Mouse (Mus musculus): ENCODE measurements around the gene Lhfpl3. TPM values are rescaled to one million over a fixed set of nuclear protein-coding genes. Genes with fewer than 3 reads are reported as not detected.

Lhfpl3 gene
- total and polyA plus RNA-seq, 3 experiments: 0.04 TPM; not detected in 2

DNA sequence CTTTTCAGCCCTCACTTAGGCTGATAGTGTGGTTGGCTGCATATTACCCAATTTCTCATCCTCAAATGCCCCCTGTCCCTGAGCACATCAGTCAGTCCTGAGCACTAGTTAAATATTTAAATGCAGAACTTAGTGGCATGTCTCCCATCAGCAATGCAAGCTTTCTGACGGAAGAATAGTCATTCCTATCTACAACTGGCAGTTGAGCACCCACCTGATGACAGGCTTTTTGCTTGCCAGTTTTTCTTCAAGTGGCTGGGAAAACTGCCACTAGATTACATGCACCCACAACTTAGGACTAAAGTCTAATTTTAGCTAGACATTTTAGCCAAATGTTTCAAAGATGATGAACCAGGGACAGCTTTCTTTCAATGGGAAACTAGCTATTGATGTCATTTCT lies 260.3 kb downstream of the Lhfpl3 start:
- H3K79me2 ChIP-seq (replicated peaks; ENCODE audit: control insufficient read depth, insufficient read depth, low read length): no peaks in the 10 kb centered on the region
- TF ChIP-seq POLR2A (IDR thresholded peaks at IDR 0.05; ENCODE audit: insufficient read depth, low read depth, low read length): no peak
- no peak for TF ChIP-seq CTCF (IDR thresholded peaks at IDR 0.05)
- TF ChIP-seq EP300 (IDR thresholded peaks at IDR 0.05; ENCODE audit: insufficient read depth, low read depth, low read length): no peak
- H3K27ac ChIP-seq: no peak overlapping the region
- H3K4me1 ChIP-seq (ENCODE audit: control insufficient read depth, insufficient read depth, low read length): peaks cover 1% of the 10 kb centered on the region; the same call in 1 of the 2 replicates
- H3K27me3 ChIP-seq (ENCODE audit: control insufficient read depth, insufficient read depth, low read length): no peaks in the 10 kb centered on the region
- DNase-seq: peak in 1 of 2 experiments; percentile 55
- WGBS: 38% methylated on average over 1 of the region's 1 CpGs
- intact Hi-C loops (cut with DNase I): no loop called here
- no peak overlapping the region for H3K4me3 ChIP-seq
- H3K9ac ChIP-seq (ENCODE audit: low read depth, low read length): no peak overlapping the region
- no peaks in the 10 kb centered on the region for H3K36me3 ChIP-seq (ENCODE audit: control insufficient read depth, insufficient read depth, low read length)

DNA sequence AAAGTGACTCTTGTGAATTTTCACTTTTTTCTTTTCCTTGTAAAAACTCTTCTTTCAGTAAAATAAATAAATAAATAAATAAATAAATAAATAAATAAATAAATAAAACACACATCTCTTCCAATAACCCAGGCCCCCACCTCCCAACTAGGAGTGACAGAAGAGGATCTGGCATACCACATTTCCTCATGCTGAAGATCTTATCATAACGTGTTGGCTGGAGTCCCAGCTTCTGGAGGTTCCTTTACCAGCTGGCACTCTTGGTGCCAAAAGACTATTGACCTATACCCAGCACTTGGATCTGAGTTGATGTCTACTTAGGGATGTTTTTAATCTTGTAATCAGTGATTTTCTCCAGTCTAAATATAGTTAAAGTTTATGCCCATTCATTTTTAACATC lies 264.6 kb downstream of the Lhfpl3 start:
- Histone ChIP-seq H3K36me3 (ENCODE audit: control insufficient read depth, insufficient read depth, low read length) (no peaks in the 10 kb centered on the region; the same call in 1 of the 2 replicates), H3K4me3 (no peak overlapping the region), H3K27me3 (ENCODE audit: control insufficient read depth, insufficient read depth, low read length) (no peaks in the 10 kb centered on the region), H3K9ac (ENCODE audit: low read depth, low read length) (no peak overlapping the region), H3K79me2 (replicated peaks; ENCODE audit: control insufficient read depth, insufficient read depth, low read length) (no peaks in the 10 kb centered on the region), H3K27ac (no peak overlapping the region), H3K4me1 (ENCODE audit: control insufficient read depth, insufficient read depth, low read length) (peaks cover 6% of the 10 kb centered on the region; the same call in 1 of the 2 replicates)
- intact Hi-C loops (cut with DNase I): loop anchor here (10.0 kb wide), 2 partner anchors 104 to 274 kb away; no protein-coding TSS in a partner anchor
- 32% methylated on average over 1 of the region's 1 CpGs for WGBS
- DNase-seq: no peak
- TF ChIP-seq EP300 (IDR thresholded peaks at IDR 0.05; ENCODE audit: insufficient read depth, low read depth, low read length) (no peak), POLR2A (IDR thresholded peaks at IDR 0.05; ENCODE audit: insufficient read depth, low read depth, low read length) (no peak), CTCF (IDR thresholded peaks at IDR 0.05) (no peak)

DNA sequence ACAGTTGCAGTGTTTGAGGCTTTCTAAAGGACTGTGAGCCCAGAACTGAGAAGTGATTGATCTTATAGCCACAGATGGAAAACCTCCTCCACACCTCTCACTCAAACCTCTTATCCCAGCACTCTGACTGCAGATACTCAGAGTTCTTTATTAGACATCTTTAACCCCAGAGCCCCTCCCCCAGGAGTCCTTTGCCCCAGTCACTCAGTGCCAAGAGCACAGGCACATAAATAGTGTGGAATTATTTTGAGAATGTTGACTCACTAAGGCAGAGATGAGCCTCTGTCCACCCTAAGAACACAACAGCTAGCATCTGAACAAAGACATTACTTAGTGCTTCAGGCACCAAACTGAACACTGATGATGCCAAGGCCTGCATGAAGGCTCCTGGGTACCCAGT lies 268.1 kb downstream of the Lhfpl3 start:
- TF ChIP-seq POLR2A (IDR thresholded peaks at IDR 0.05; ENCODE audit: insufficient read depth, low read depth, low read length): no peak
- no peak for TF ChIP-seq CTCF (IDR thresholded peaks at IDR 0.05)
- no peak for TF ChIP-seq EP300 (IDR thresholded peaks at IDR 0.05; ENCODE audit: insufficient read depth, low read depth, low read length)
- Histone ChIP-seq H3K79me2 (replicated peaks; ENCODE audit: control insufficient read depth, insufficient read depth, low read length) (no peaks in the 10 kb centered on the region), H3K4me1 (ENCODE audit: control insufficient read depth, insufficient read depth, low read length) (peaks cover 4% of the 10 kb centered on the region; the same call in 1 of the 2 replicates), H3K36me3 (ENCODE audit: control insufficient read depth, insufficient read depth, low read length) (peaks cover 2% of the 10 kb centered on the region), H3K9ac (ENCODE audit: low read depth, low read length) (no peak overlapping the region), H3K27me3 (ENCODE audit: control insufficient read depth, insufficient read depth, low read length) (no peaks in the 10 kb centered on the region), H3K27ac (peak overlapping the region; percentile 43), H3K4me3 (no peak overlapping the region)
- intact Hi-C loops (cut with DNase I): loop anchor here (10.0 kb wide), 2 partner anchors 101 to 271 kb away; no protein-coding TSS in a partner anchor
- DNase-seq: peak in 1 of 2 experiments; percentile 15

DNA sequence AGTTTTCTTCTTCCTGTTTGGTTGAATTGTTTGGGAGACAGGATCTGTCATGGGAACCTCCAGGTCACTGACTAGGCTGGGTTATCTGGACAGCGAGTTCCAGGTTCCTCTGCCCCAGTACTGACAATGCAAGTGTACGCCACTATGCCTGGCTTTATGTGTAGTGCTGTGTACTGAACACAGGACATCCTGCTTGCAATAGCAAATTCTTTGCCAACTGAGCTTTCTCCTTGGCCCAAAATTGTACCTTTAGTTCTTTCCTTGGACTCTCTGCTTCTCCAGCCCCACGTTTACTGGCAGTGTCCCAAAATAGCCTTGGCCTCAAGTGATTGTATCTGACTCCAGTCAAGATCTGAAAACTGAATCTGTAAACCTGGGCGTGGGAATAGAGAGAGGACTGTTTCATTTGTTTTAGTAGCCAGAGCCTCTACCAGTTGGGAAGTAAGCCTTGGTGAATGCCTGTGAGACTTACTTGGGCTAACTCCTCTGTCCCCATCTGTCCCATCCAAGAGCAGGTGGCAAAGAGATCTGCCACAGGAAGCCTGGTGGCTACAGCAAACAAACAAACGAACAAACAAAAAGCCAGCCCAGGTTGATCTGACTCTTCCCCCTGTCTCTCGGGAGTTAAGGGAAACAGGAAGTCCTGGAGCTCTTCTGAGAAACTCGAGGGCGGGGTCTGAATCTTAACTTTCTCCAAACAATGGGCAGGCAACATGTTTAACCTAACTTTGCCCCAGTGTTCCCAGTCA lies 269.9 kb downstream of the Lhfpl3 start:
- Histone ChIP-seq H3K79me2 (replicated peaks; ENCODE audit: control insufficient read depth, insufficient read depth, low read length) (no peaks in the 10 kb centered on the region), H3K27me3 (ENCODE audit: control insufficient read depth, insufficient read depth, low read length) (no peaks in the 10 kb centered on the region), H3K27ac (peak overlapping the region; percentile 44), H3K9ac (ENCODE audit: low read depth, low read length) (no peak overlapping the region), H3K4me1 (ENCODE audit: control insufficient read depth, insufficient read depth, low read length) (peaks cover 4% of the 10 kb centered on the region; the same call in 1 of the 2 replicates), H3K36me3 (ENCODE audit: control insufficient read depth, insufficient read depth, low read length) (peaks cover 2% of the 10 kb centered on the region), H3K4me3 (no peak overlapping the region)
- TF ChIP-seq POLR2A (IDR thresholded peaks at IDR 0.05; ENCODE audit: insufficient read depth, low read depth, low read length): no peak
- peak; percentile 85 for TF ChIP-seq EP300 (IDR thresholded peaks at IDR 0.05; ENCODE audit: insufficient read depth, low read depth, low read length)
- no peak for TF ChIP-seq CTCF (IDR thresholded peaks at IDR 0.05)
- 36% methylated on average over 8 of the region's 8 CpGs for WGBS
- intact Hi-C loops (cut with DNase I): loop anchor here (10.0 kb wide), 2 partner anchors 99 to 269 kb away; no protein-coding TSS in a partner anchor
- DNase-seq: peak; percentile 19 to 41

- no peaks in the 10 kb centered on the region for H3K27me3 ChIP-seq (ENCODE audit: control insufficient read depth, insufficient read depth, low read length)
- no peak for DNase-seq
- H3K4me1 ChIP-seq (ENCODE audit: control insufficient read depth, insufficient read depth, low read length): no peaks in the 10 kb centered on the region
- 58% methylated on average over 6 of the region's 6 CpGs for WGBS
- H3K9ac ChIP-seq (ENCODE audit: low read depth, low read length): no peak overlapping the region
- H3K79me2 ChIP-seq (replicated peaks; ENCODE audit: control insufficient read depth, insufficient read depth, low read length): no peaks in the 10 kb centered on the region
- no peak overlapping the region for H3K4me3 ChIP-seq
- no peaks in the 10 kb centered on the region for H3K36me3 ChIP-seq (ENCODE audit: control insufficient read depth, insufficient read depth, low read length)
- TF ChIP-seq POLR2A (IDR thresholded peaks at IDR 0.05; ENCODE audit: insufficient read depth, low read depth, low read length) (no peak), EP300 (IDR thresholded peaks at IDR 0.05; ENCODE audit: insufficient read depth, low read depth, low read length) (no peak), CTCF (IDR thresholded peaks at IDR 0.05) (no peak)
- intact Hi-C loops (cut with DNase I): no loop called here
- H3K27ac ChIP-seq: no peak overlapping the region
Observed at GRCm38 (mm10) chr5:23034944-23035726, 289.3 kb downstream of the Lhfpl3 start.

Measured in heart, adult 2 months (tissue).